Mouse (Mus musculus): ENCODE data around the gene Gm5431. TPM values are rescaled to one million over a fixed set of nuclear protein-coding genes. Genes with fewer than 3 reads are reported as not detected.
"Not testable (repeated sequence)": the region's sequence is repeated elsewhere in the genome, so short reads cannot be mapped to it uniquely, and the experiment has no call there.

The Gm5431 gene
- under 1 TPM; 0.18 to 0.33 TPM for total RNA-seq (2021)
- long read RNA-seq, experiment 1 = 0 reads
- long read RNA-seq, experiment 2 = 0 reads

DNA sequence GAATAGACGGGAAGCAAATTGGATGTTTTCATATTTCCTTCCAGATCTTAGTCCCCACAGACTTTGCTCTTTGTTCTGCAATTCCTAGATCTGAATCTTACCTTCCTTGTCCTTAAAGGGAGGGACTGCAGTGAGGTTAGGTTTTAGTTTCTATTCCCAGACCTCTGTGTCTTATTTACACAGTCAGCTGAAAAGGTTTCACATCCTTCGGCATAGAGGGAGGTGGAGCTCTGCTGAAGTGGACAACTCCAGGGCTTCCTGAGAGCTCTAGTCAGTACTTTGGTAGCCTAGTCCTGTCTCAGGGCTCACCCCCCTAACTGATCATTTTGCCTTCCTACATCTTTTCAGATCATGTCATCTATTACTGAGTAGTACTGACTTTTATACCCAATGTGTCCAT, at the start of gene Gm5431:
Gm5431 (minus strand) TSS at position 194 of the 400 bp plus-strand sequence.
- no peak for TF ChIP-seq CTCF (IDR thresholded peaks at IDR 0.05)
- intact Hi-C loops (cut with DNase I) = no loop called here
- DNase-seq (ENCODE audit: extremely low spot score in 1 of 2, low spot score in 2 of 2) = no peak

DNA sequence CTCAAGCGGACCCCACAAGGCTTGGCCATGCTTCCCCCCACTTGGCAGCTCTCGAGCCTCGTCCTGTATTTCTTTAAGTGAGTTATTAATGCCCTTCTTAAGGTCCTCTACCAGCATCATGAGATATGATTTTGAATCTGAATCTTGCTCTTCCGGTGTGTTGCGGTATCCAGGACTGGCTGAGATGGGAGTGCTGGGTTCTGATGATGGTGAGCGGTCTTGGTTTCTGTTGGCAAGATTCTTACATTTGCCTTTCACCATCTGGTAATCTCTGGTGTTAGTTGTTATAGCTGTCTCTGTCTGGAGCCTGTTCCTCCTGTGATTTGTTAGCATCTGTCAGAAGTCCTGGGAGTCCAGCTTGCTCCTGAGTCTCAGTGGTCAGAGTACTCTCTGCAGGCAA, 44.1 kb upstream of the Gm5431 start, which contains the start of gene Psme2b:
Psme2b (minus strand) TSS at position 101 of the 400 bp plus-strand sequence.
- H3K4me3 ChIP-seq; H3K27ac ChIP-seq; intact Hi-C loops (cut with DNase I); DNase-seq (ENCODE audit: extremely low spot score in 1 of 2, low spot score in 2 of 2): not testable (repeated sequence)

More for the DNA sequence above, at the start of gene Gm5431:
- Histone ChIP-seq H3K27ac (no peak within 1 kb of the TSS), H3K4me3 (no peak within 1 kb of the TSS)

DNA sequence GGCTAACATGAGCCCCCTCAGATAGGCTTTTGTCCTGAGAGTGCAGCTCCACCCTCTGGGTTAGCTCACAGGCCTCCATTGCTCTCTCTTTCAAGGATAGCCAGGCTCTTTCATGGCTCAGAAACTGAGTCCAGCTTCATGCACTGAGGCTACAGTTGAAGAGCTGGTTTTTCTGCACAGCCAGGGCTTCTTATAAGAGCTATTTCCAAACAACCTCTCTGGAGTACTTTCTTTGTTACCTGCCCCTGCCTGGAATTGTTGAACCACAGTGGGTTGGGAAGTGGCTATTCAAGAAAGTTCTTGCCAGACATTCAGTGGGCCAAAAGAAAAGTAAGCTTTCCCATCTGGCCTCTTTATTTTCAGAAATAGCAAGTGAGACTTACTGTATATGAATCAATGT, 37.3 kb upstream of the Gm5431 start:
- H3K4me3 ChIP-seq; DNase-seq (ENCODE audit: extremely low spot score in 1 of 2, low spot score in 2 of 2); intact Hi-C loops (cut with DNase I); H3K27ac ChIP-seq: not testable (repeated sequence)

DNA sequence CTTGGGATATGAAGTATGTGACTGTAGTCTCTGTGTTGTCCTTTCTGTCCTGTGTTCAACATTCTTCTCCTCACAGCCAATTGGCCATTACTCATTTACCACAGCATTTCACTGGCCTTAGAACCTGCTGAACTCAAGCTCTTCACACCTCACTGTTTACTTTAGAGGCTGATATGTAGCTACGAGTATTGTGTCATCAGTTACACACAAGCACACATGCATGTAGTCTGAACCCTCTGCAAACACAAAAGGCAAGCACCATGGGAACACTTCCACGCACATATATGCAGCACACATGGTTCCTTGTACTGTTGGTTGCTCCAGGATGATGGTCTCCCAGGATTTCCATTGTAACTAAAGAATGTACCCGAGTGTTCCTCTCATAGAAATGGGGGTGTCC, 33.3 kb upstream of the Gm5431 start:
- intact Hi-C loops (cut with DNase I); H3K27ac ChIP-seq; H3K4me3 ChIP-seq; DNase-seq (ENCODE audit: extremely low spot score in 1 of 2, low spot score in 2 of 2): not testable (repeated sequence)

DNA sequence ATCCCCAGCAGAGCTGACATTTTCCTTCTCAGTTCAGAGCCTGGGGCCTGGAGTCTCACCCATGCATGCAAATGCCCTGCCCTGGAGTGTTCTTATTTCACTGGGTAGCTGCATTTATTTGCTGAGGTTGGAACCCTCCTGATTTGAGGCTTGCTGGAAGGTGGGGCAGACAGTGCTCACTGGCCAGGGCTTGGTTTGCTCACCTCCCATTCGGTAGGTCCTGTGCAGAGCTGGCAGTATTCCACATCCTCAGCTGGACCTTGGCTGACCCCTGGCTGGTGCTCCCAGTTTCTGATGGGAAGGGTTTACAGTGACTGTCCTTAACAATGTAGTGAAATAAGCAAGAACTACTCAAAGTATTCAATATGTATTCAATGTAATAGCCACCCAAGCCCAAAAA, 31.9 kb upstream of the Gm5431 start:
- H3K4me3 ChIP-seq; intact Hi-C loops (cut with DNase I); H3K27ac ChIP-seq; DNase-seq (ENCODE audit: extremely low spot score in 1 of 2, low spot score in 2 of 2): not testable (repeated sequence)

DNA sequence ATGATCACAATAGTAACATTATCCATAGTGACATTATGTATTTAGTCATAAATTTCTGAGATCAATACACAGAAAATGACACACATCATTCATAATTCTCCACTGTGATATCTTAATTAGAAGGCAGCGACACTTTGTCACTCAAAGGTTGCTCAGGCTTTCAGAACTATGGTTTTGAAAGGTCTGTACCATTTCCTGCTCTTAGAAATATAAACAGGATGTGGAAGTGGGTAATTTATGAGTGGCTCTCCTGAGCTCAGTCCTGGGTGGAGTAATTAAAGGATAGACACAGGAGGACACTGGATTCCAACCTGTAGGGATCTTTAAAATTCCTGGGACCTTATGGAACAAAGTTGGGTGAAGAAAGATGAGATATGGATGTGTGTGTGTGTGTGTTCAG, 31.4 kb upstream of the Gm5431 start:
- H3K4me3 ChIP-seq; intact Hi-C loops (cut with DNase I); H3K27ac ChIP-seq; DNase-seq (ENCODE audit: extremely low spot score in 1 of 2, low spot score in 2 of 2): not testable (repeated sequence)

DNA sequence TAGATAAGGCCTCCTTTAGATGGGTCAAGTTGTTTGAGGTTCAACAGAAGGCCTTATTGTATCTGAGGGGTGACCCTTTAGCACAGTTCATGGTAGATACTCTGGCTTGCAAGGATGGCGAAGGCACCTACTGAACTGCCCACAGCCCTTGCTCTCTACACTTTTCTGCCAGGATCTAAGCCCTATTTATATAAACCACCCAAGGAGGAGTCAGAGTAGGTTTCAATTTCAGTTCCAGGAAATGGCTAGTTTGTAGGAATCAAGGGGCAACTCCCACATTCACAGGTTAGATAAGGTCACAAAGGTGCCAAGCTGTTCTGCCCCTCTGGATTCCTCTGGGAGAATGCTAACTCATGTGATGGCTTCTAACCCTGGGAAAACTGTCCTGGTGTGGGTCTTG, 26.1 kb upstream of the Gm5431 start:
- DNase-seq (ENCODE audit: extremely low spot score in 1 of 2, low spot score in 2 of 2); intact Hi-C loops (cut with DNase I); H3K27ac ChIP-seq; H3K4me3 ChIP-seq: not testable (repeated sequence)

DNA sequence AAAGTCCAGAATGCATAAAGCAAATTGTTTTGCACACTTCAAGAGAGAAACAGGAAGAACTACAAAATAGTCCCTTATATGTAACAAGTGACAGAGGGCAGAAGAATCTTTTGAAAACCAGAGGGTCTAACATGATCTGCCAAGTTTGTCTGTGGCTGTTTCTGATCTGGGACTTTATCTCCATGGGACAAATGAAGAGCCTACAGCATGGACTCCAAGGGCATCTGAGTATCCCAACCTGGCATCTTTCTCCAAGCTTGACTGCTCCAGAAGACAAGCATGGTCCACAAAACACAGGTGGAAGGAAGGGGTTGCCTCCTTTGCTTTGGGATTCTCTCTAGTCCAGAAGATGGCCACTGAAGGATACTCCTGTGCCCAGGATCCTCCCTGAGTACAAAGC, 24.4 kb upstream of the Gm5431 start:
- intact Hi-C loops (cut with DNase I); H3K4me3 ChIP-seq; H3K27ac ChIP-seq; DNase-seq (ENCODE audit: extremely low spot score in 1 of 2, low spot score in 2 of 2): not testable (repeated sequence)

DNA sequence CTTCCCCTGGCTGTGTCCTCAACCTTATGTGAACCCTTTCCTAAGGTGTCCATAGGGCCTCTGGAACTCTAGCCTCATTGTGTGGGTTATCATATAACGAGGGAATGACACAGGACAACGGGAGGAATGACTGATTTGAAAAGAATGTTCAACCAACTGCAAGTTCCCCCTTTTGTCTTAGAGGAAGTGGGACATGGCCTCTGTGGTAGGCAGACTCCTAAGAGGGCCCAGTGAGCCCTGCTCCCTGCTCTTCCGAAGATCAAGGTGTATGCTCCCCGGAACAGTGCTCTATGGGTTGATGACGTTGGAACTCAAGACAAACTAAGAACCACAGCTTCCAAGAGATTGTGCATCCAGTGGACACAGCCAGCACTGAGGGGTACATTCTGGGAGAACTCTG, 21.8 kb upstream of the Gm5431 start:
- intact Hi-C loops (cut with DNase I); H3K27ac ChIP-seq; DNase-seq (ENCODE audit: extremely low spot score in 1 of 2, low spot score in 2 of 2); H3K4me3 ChIP-seq: not testable (repeated sequence)

DNA sequence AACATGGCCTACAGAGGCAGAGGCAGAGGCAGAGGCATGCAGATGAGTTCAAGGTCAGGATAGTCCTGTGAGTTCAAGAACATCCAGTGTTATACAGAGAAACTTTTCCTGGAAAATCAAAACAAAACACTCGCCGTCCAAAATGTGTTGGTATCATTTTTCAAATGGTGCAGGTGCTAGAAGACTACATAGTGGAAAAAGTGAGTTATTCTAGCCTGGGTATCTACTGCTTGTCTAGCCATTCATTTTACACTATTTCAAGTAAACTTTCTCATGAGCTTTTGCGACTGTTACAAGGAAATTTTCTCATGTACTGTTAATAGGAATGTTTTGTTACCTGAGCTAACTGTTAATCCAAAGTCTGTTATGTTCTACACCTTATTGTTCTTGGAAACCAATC, 16.4 kb upstream of the Gm5431 start:
- DNase-seq (ENCODE audit: extremely low spot score in 1 of 2, low spot score in 2 of 2) = no peak
- Histone ChIP-seq H3K4me3 (no peak overlapping the region), H3K27ac (no peak overlapping the region)
- TF ChIP-seq CTCF (IDR thresholded peaks at IDR 0.05) = no peak
- intact Hi-C loops (cut with DNase I) = no loop called here

DNA sequence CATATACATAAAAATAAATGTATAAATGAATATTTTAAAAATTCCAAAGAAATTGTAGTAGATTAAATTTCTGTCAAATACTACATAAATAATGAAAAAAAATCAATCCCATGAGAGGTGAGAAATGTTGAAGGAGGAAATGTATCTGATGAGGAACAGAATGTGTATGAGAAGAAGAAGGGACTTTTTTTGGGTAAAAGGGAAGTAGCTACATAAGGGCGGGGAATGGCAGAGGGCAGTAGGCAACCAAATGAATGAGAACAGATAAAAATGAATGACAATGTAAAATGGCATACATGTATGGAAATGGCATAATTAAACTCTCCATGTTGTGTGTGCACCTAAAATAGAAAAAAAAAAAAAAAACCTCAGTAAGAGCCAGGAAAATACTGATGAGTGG, 11.6 kb upstream of the Gm5431 start:
- H3K4me3 ChIP-seq = no peak overlapping the region
- intact Hi-C loops (cut with DNase I) = no loop called here
- H3K27ac ChIP-seq = no peak overlapping the region
- no peak for TF ChIP-seq CTCF (IDR thresholded peaks at IDR 0.05)
- DNase-seq (ENCODE audit: extremely low spot score in 1 of 2, low spot score in 2 of 2) = no peak

DNA sequence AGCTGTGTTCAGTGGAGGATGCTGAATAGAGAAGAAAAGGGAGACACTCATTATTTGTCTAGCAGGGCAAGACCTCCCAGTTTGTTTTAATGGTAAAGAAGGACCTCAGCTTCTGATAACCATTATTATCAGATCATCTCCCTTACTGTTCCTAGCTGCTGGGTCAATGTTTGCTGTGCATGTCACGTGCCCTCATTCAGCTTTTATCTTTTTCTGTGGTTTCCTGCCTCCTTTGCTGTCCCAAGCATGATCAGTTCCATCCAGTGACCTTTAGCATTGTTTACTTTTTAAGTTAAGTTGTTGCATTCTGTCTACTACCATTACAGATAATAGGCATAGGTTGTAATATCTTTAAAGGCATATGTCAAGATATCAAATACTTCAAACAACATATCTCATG, 6.4 kb upstream of the Gm5431 start:
- no peak overlapping the region for H3K27ac ChIP-seq
- no peak for DNase-seq (ENCODE audit: extremely low spot score in 1 of 2, low spot score in 2 of 2)
- TF ChIP-seq CTCF (IDR thresholded peaks at IDR 0.05) = no peak
- intact Hi-C loops (cut with DNase I) = no loop called here
- no peak overlapping the region for H3K4me3 ChIP-seq

DNA sequence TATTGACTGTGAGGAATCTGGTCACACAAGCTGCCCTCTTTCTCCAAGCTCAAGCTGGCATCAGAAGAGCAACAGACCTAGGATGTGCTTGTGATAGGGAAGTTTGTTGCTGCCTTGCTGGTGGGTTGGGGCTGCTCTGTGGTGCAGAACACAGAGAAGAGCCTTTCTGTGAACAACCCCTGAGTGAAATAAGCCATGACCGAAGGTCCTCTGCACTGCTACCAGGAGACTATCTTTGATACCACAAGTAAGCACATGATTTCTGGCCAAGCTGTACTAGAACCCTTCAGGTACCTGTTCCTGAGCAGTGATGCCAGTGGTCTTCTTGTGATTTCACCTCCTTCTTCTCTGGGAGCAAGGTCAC, 465 bp downstream of the Gm5431 start:
- H3K4me3 ChIP-seq; H3K27ac ChIP-seq; intact Hi-C loops (cut with DNase I); DNase-seq (ENCODE audit: extremely low spot score in 1 of 2, low spot score in 2 of 2): not testable (repeated sequence)

DNA sequence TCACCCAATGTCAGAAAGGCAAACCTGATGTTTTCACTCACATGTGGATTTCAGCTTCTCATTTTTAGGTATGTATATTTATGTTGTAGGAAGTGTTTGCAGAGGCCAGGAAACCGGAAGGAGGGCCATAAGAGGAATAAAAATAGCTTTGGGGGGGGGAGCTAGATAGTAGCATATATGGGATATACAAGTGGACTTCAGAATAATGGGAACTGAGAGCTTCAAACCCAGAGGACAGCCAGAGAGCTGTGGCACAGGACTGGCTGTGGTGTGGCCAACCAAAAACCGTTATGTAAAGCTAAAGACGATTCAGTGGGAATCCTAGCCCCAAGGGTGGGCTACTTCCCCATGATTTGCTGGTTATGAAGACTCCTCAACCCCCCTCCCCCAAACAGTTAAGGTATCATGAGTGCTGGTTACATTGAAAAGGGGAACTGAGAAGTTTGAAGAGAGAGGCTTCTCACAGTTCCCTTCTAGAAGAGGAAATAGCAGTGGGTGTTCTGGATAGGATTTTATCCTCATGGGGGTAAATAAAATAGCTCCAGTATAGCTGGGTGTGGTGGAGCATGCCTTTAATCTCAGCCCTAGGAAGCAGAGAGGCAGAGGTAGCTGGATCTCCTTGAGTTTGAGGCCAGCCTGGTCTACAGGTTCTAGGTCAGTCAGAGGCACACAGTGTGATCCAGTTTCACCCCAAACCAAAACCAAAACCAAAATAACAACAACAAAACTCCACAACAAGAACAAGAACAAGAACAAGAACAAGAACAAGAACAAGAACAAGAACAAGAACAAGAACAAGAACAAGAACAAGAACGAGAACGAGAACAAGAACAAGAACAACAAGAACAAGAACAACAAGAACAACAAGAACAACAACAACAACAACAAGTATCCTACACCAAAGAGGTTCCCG, 1.1 kb downstream of the Gm5431 start:
- intact Hi-C loops (cut with DNase I); H3K4me3 ChIP-seq; DNase-seq (ENCODE audit: extremely low spot score in 1 of 2, low spot score in 2 of 2); H3K27ac ChIP-seq: not testable (repeated sequence)

Measured in left cerebral cortex, adult 2 months (tissue).